Mouse (Mus musculus) urinary bladder, postnatal 14 days (tissue): ENCODE results near the gene Dcaf11.

Source experiments
- DNase-seq: peaks from one replicate; pipeline ENCODE4 v3.0.0; 2021; ENCODE audit warnings: low spot score

The Dcaf11 gene

DNA sequence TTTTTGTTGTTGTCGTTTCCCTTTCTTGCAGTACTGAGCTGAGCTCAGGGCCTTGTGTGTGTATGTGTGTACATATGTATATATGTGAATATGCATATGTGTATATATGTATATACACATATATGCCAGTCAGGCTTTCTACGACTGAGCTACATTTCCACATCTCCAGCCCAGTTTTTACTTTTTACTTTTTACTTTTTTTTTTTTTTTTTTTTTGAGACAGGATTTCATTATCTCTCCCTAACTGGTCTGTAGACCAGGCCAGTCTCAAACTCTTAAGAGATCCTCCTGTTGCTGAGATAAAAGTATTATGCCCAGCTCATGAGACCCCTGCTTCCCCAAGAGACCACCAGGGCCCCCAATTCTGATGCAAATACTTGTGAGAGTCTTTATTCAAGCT lies 57.0 kb downstream of the Dcaf11 start:
- DNase-seq, result no peak

DNA sequence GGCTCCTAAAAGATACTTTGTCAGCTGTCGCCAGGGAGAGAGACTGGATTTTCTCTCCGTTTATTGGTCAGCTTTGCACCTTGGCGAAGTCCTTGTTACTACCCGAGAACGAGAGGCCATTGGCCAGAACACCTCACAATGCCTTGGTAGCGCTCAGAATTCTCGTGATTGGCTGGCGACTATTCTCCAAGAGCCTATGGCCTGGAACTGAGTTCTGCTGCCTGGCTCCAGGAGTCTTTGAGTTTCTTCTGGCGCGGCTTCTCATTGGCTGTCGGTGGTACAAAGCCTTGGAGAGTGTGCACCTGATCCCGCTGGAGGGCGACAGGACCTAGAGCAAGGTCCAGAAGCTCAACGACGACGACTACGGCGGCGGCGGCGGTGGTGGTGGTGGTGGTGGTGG lies 58.0 kb downstream of the Dcaf11 start, which contains the start of gene Rec8:
Rec8 (plus strand) TSS at position 216 of the 400 bp plus-strand sequence.
- DNase-seq, result no peak

GRCm38 (mm10) chr14:55618486-55619195 lies 58.8 kb downstream of the Dcaf11 start:
- DNase-seq, result no peak
